Mouse (Mus musculus) stomach, embryonic 16.5 days (tissue): Measurements from ENCODE around the gene Lrrc23. TPM values are rescaled to one million over a fixed set of nuclear protein-coding genes. Genes with fewer than 3 reads are reported as not detected.
"Not testable (repeated sequence)": the region's sequence is repeated elsewhere in the genome, so short reads cannot be mapped to it uniquely, and the experiment has no call there.

Source experiments
- ATAC-seq: fragments of 200-750 bp; cut with Nextera tagmentation; 2 replicates; pipeline ENCODE4 v1.8.0; 2017; ENCODE audit warnings: moderate number of reproducible peaks, moderate TSS enrichment; ENCODE audit not compliant: insufficient read depth, low FRiP score
- H3K27ac ChIP-seq: fragments of 300-500 bp; sonication (generic); 2 replicates; pipeline ENCODE4 v1.5.1; 2014; ENCODE audit warnings: low read length
- H3K27me3 ChIP-seq: fragments of 300-500 bp; sonication (generic); 2 replicates; pipeline ENCODE4 v1.6.1; 2014; ENCODE audit warnings: low read length, control low read depth, mixed read lengths; ENCODE audit not compliant: control insufficient read depth, insufficient read depth
- H3K36me3 ChIP-seq: fragments of 300-500 bp; sonication (generic); 2 replicates; pipeline ENCODE4 v1.6.1; 2014; ENCODE audit warnings: low read length; ENCODE audit not compliant: control insufficient read depth, insufficient read depth
- H3K4me1 ChIP-seq: fragments of 300-500 bp; sonication (generic); 2 replicates; pipeline ENCODE4 v1.6.1; 2014; ENCODE audit warnings: low read length, control low read depth, mixed read lengths; ENCODE audit not compliant: control insufficient read depth, insufficient read depth
- H3K4me2 ChIP-seq: fragments of 300-500 bp; sonication (generic); 2 replicates; pipeline ENCODE4 v1.6.1; 2014; ENCODE audit warnings: low read depth, low read length, mixed read lengths
- H3K4me3 ChIP-seq: fragments of 300-500 bp; sonication (generic); replicated peaks from 2 replicates; pipeline ENCODE4 v1.5.1; 2014; ENCODE audit warnings: mild to moderate bottlenecking, low read length
- H3K9ac ChIP-seq: fragments of 300-500 bp; sonication (generic); 2 replicates; pipeline ENCODE4 v1.6.1; 2014; ENCODE audit warnings: low read length
- H3K9me3 ChIP-seq: fragments of 300-500 bp; sonication (generic); replicated peaks from 2 replicates; pipeline ENCODE4 v1.6.1; 2016; ENCODE audit warnings: low read length, control low read depth; ENCODE audit not compliant: control insufficient read depth
- WGBS: fragments of 180-500 bp; shearing (Covaris S2); extraction: QIAGEN DNeasy Blood & Tissue Kit; methylation state at CpG from one replicate; pipeline ENCODE4 v1.1.7; 2014; 5-methylcytosine and 5-hydroxymethylcytosine counted together
- polyA plus RNA-seq: library from polyadenylated mRNA; unstranded; fragments of >200 nt; fragmentation: Nextera tagmentation; extraction: Ambion mirVana; gene quantifications from 2 replicates; pipeline ENCODE4 v1.2.1, GENCODE M21; 2015

Gene Lrrc23
- polyA plus RNA-seq, 1 experiment from 2014 or later: 0.53 TPM

DNA sequence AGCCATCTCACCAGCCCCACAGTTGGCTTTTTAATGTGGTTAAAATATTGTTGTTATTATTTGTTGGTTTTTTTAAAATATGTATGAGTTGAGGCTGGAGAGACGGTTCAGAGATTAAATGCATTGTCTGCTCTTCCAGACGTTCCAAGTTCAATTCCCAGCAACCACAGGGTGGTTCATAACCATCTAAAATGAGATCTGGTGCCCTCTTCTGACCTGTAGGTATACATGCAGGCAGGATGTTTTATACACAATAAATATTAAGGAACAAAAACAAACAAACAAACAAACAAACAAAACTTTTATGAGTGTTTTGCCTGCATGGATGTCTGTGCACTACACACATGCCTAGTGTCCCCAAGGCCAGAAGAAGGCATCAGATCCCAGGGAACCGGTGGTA lies 23.5 kb upstream of the Lrrc23 start:
- Histone ChIP-seq H3K27me3 (no peaks in the 10 kb centered on the region), H3K4me2 (no peak overlapping the region), H3K4me3 (no peak overlapping the region), H3K27ac (no peak overlapping the region), H3K36me3 (no peaks in the 10 kb centered on the region), H3K9ac (no peak overlapping the region), H3K4me1 (peaks cover 9% of the 10 kb centered on the region), H3K9me3 (no peaks in the 10 kb centered on the region)
- no peak for ATAC-seq
- 73% methylated on average over 3 of the region's 3 CpGs for WGBS

GRCm38 (mm10) chr6:124802400-124802799 lies 22.9 kb upstream of the Lrrc23 start:
- ATAC-seq, H3K36me3 ChIP-seq, H3K4me3 ChIP-seq, H3K27me3 ChIP-seq, H3K9ac ChIP-seq, H3K9me3 ChIP-seq, H3K4me1 ChIP-seq, H3K4me2 ChIP-seq: not testable (repeated sequence)
- 20% methylated on average over 5 of the region's 9 CpGs for WGBS
- H3K27ac ChIP-seq: peak overlapping the region; percentile 2; the same call in 1 of the 2 replicates

DNA sequence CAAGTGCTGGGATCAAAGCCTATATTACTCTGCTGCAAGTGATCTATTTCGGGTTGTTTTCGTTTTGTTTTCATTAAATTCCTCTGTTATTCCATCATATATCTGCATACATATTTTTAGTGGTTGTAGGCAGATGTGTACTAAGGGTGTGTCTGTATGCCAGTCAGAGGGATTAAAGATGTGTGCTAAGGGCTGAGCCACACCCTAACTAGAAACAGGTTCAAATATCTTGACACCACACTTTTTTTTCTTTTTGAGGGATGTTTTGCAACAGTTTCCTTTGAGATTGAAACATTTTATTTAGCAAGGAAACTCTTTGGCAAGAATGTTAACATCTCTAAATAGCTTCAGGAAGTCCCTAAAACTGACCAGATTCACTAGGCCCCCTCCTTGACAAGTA lies 16.7 kb upstream of the Lrrc23 start:
- H3K4me1 ChIP-seq: no peaks in the 10 kb centered on the region
- H3K27me3 ChIP-seq: no peaks in the 10 kb centered on the region
- H3K36me3 ChIP-seq: no peaks in the 10 kb centered on the region
- H3K4me2 ChIP-seq: no peak overlapping the region
- WGBS: 66% methylated on average over 2 of the region's 2 CpGs
- peak overlapping the region; percentile 74 for H3K27ac ChIP-seq
- no peak for ATAC-seq
- no peak overlapping the region for H3K9ac ChIP-seq
- H3K4me3 ChIP-seq: no peak overlapping the region
- H3K9me3 ChIP-seq: no peaks in the 10 kb centered on the region

GRCm38 (mm10) chr6:124795781-124796180 lies 16.3 kb upstream of the Lrrc23 start:
- no peak for ATAC-seq
- H3K4me2 ChIP-seq: no peak overlapping the region
- no peaks in the 10 kb centered on the region for H3K9me3 ChIP-seq
- no peaks in the 10 kb centered on the region for H3K36me3 ChIP-seq
- no peak overlapping the region for H3K4me3 ChIP-seq
- 72% methylated on average over 4 of the region's 4 CpGs for WGBS
- H3K27me3 ChIP-seq: no peaks in the 10 kb centered on the region
- H3K9ac ChIP-seq: no peak overlapping the region
- no peaks in the 10 kb centered on the region for H3K4me1 ChIP-seq
- peak overlapping the region; percentile 74; the same call in 1 of the 2 replicates for H3K27ac ChIP-seq

DNA sequence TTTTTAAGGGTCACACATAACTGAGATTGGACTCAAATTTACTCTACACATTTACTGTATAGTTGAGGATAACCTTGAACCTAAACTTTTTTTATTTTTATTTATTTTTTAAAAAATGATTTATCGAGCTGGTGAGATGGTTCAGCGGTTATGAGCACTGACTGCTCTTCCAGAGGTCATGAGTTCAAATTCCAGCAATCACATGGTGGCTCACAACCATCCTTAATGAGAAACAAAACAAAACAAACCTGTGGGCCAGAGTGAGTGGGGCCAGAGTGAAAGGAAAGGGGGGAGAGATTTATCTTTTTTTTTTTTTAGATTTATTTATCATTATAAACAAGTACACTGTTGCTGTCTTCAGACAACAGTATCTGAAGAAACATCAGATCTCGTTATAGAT lies 12.4 kb upstream of the Lrrc23 start:
- H3K4me2 ChIP-seq: no peak overlapping the region
- no peak for ATAC-seq

DNA sequence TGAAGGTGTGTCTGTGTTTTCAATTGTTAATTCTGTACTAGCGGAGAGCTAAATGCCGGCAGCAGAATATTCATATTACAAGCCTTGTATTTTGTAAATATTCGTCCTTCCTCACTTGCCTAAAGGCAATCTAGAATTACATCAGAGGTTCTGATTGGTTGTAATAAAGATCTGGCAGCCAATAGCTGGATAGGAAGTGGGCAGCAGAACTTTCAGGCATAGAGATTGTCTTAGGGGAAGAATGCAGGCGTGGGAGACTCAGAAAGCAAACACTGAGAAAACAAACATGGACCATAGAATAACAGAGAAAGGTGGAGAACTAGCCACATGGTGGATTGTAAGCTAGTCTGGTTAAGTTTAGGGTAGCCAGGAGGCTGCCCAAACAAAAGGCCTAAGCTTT lies 10.6 kb upstream of the Lrrc23 start:
- Histone ChIP-seq H3K9me3 (no peaks in the 10 kb centered on the region), H3K4me1 (no peaks in the 10 kb centered on the region), H3K9ac (no peak overlapping the region), H3K36me3 (no peaks in the 10 kb centered on the region), H3K4me3 (no peak overlapping the region), H3K4me2 (no peak overlapping the region), H3K27me3 (no peaks in the 10 kb centered on the region), H3K27ac (peak overlapping the region; percentile 33; the same call in 1 of the 2 replicates)
- peak; percentile 29; the same call in 1 of the 2 replicates for ATAC-seq
- 40% methylated on average over 4 of the region's 4 CpGs for WGBS

More for the DNA sequence above, 12.4 kb upstream of the Lrrc23 start:
- H3K9ac ChIP-seq: no peak overlapping the region
- H3K36me3 ChIP-seq: no peaks in the 10 kb centered on the region
- H3K27ac ChIP-seq: no peak overlapping the region
- no peaks in the 10 kb centered on the region for H3K4me1 ChIP-seq
- 78% methylated on average over 3 of the region's 3 CpGs for WGBS
- H3K27me3 ChIP-seq: no peaks in the 10 kb centered on the region
- H3K4me3 ChIP-seq: no peak overlapping the region
- H3K9me3 ChIP-seq: no peaks in the 10 kb centered on the region

GRCm38 (mm10) chr6:124789519-124789918 lies 10.0 kb upstream of the Lrrc23 start:
- Histone ChIP-seq H3K27ac (no peak overlapping the region), H3K27me3 (no peaks in the 10 kb centered on the region), H3K9me3 (no peaks in the 10 kb centered on the region), H3K4me3 (no peak overlapping the region), H3K36me3 (no peaks in the 10 kb centered on the region), H3K4me2 (no peak overlapping the region), H3K9ac (no peak overlapping the region), H3K4me1 (no peaks in the 10 kb centered on the region)
- no peak for ATAC-seq
- 81% methylated on average over 4 of the region's 4 CpGs for WGBS

DNA sequence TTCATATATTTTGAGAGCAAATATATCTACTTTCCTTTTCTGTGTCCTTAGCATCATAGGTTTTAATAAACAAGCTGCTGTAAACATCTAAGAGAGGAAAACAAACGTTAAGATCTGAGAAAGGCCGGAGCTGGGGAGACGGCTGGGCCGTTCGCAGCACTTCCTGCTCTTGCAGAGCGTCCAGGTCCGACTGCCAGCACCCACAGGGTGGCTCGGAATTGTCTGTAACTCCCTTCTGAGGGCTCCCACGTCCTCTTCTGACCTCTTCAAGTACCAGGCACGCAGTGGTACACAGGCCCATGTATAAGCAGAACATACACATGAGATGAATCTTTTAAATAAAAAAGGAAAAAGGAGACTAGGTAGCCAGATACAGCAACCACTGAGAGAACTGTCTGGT lies 8.2 kb upstream of the Lrrc23 start:
- Histone ChIP-seq H3K9ac (no peak overlapping the region), H3K27ac (no peak overlapping the region), H3K9me3 (no peaks in the 10 kb centered on the region), H3K4me1 (peaks cover under 1% of the 10 kb centered on the region; the same call in 1 of the 2 replicates), H3K27me3 (no peaks in the 10 kb centered on the region), H3K36me3 (no peaks in the 10 kb centered on the region), H3K4me2 (no peak overlapping the region), H3K4me3 (no peak overlapping the region)
- 67% methylated on average over 10 of the region's 10 CpGs for WGBS
- no peak for ATAC-seq

DNA sequence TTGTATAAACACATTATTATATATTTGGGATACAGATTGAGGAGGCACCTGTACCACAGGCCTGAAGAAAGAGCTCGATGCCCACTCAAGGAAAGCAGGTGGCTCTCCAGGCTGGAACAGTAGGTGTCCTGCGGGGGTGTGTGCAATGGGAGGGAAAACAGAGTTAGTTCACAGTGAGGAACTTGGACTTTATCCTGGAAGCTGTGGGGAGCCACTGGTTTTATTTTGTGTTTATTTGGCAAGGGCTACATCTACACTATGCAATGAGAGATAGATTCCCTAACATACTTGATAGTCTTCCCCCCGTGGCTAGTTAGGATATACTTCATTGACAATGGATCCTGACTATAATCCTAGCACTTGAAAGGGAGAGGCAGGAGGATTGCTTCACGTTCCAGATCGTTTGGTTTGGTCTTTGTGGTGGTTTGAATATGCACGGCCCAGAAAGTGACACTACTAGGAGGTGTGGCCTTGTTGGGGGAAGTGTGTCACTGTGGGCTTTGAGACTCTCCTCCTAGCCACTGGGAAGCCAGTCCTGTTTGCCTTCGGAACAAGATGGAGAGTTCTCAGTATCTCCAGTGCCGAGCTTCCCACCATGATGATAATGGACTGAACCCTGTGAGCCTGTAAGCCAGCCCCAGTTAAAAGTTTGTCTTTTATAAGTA lies 7.4 kb upstream of the Lrrc23 start:
- Histone ChIP-seq H3K9ac (no peak overlapping the region), H3K36me3 (no peaks in the 10 kb centered on the region), H3K27ac (no peak overlapping the region), H3K9me3 (no peaks in the 10 kb centered on the region), H3K4me2 (no peak overlapping the region), H3K4me3 (no peak overlapping the region), H3K4me1 (peaks cover 5% of the 10 kb centered on the region; the same call in 1 of the 2 replicates), H3K27me3 (no peaks in the 10 kb centered on the region)
- no peak for ATAC-seq
- WGBS: 52% methylated on average over 8 of the region's 8 CpGs
